Mouse (Mus musculus): ENCODE results near the gene March10. TPM values are rescaled to one million over a fixed set of nuclear protein-coding genes. Genes with fewer than 3 reads are reported as not detected.

March10 gene
- total RNA-seq, 2 experiments from 2014 or later = 0.79 to 0.87 TPM

GRCm38 (mm10) chr11:105369526-105370386 lies 86.8 kb downstream of the March10 start:
- DNase-seq (ENCODE audit: low spot score in 2 of 2) = no peak
- Histone ChIP-seq H3K4me3 (no peak overlapping the region), H3K27ac (no peak overlapping the region)
- no peak for TF ChIP-seq CTCF (conservative IDR thresholded peaks at IDR 0.05)

- TF ChIP-seq CTCF (conservative IDR thresholded peaks at IDR 0.05) = no peak
- no peak overlapping the region for H3K4me3 ChIP-seq
- no peak overlapping the region for H3K27ac ChIP-seq
- no peak for DNase-seq (ENCODE audit: low spot score in 2 of 2)
These were observed 87.7 kb downstream of the March10 start for GRCm38 (mm10) chr11:105368833-105369232.

GRCm38 (mm10) chr11:105367163-105367562 lies 89.4 kb downstream of the March10 start:
- no peak for TF ChIP-seq CTCF (conservative IDR thresholded peaks at IDR 0.05)
- DNase-seq (ENCODE audit: low spot score in 2 of 2) = no peak
- Histone ChIP-seq H3K27ac (no peak overlapping the region), H3K4me3 (no peak overlapping the region)

GRCm38 (mm10) chr11:105366051-105366450 lies 90.5 kb downstream of the March10 start:
- TF ChIP-seq CTCF (conservative IDR thresholded peaks at IDR 0.05) = no peak

GRCm38 (mm10) chr11:105365611-105366010 lies 90.9 kb downstream of the March10 start:
- no peak for TF ChIP-seq CTCF (conservative IDR thresholded peaks at IDR 0.05)
- DNase-seq (ENCODE audit: low spot score in 2 of 2) = no peak
- no peak overlapping the region for H3K27ac ChIP-seq

More at GRCm38 (mm10) chr11:105366051-105366450, 90.5 kb downstream of the March10 start:
- no peak overlapping the region for H3K4me3 ChIP-seq
- no peak for DNase-seq (ENCODE audit: low spot score in 2 of 2)
- no peak overlapping the region for H3K27ac ChIP-seq

GRCm38 (mm10) chr11:105364386-105365065 lies 92.0 kb downstream of the March10 start:
- no peak for TF ChIP-seq CTCF (conservative IDR thresholded peaks at IDR 0.05)
- H3K27ac ChIP-seq = peak overlapping the region; percentile 77
- peak in 1 of 2 experiments; percentile 33 for DNase-seq (ENCODE audit: low spot score in 2 of 2)
- peak overlapping the region; percentile 71 for H3K4me3 ChIP-seq

More at GRCm38 (mm10) chr11:105365611-105366010, 90.9 kb downstream of the March10 start:
- H3K4me3 ChIP-seq = no peak overlapping the region

- peak; percentile 51 to 53 for DNase-seq (ENCODE audit: low spot score in 2 of 2)
- Histone ChIP-seq H3K27ac (peak overlapping the region; percentile 77), H3K4me3 (peak overlapping the region; percentile 71)
- no peak for TF ChIP-seq CTCF (conservative IDR thresholded peaks at IDR 0.05)
These were observed 92.7 kb downstream of the March10 start for GRCm38 (mm10) chr11:105363598-105364385.

- peak; percentile 99 for TF ChIP-seq CTCF (conservative IDR thresholded peaks at IDR 0.05)
- H3K4me3 ChIP-seq = peak overlapping the region; percentile 71
- H3K27ac ChIP-seq = peak overlapping the region; percentile 77
- DNase-seq (ENCODE audit: low spot score in 2 of 2) = peak; percentile 79 to 89
These were observed 93.5 kb downstream of the March10 start for GRCm38 (mm10) chr11:105362946-105363597.

- no peak for TF ChIP-seq CTCF (conservative IDR thresholded peaks at IDR 0.05)
- Histone ChIP-seq H3K4me3 (no peak overlapping the region), H3K27ac (no peak overlapping the region)
- DNase-seq (ENCODE audit: low spot score in 2 of 2) = peak; percentile 29 to 44
These were observed 94.3 kb downstream of the March10 start for GRCm38 (mm10) chr11:105362041-105362765.

GRCm38 (mm10) chr11:105356301-105356700 lies 100.2 kb downstream of the March10 start:
- no peak for DNase-seq (ENCODE audit: low spot score in 2 of 2)
- Histone ChIP-seq H3K4me3 (no peak overlapping the region), H3K27ac (no peak overlapping the region)
- TF ChIP-seq CTCF (conservative IDR thresholded peaks at IDR 0.05) = no peak

- H3K27ac ChIP-seq = no peak overlapping the region
- no peak overlapping the region for H3K4me3 ChIP-seq
- DNase-seq (ENCODE audit: low spot score in 2 of 2) = no peak
- TF ChIP-seq CTCF (conservative IDR thresholded peaks at IDR 0.05) = no peak
These were observed 102.6 kb downstream of the March10 start for GRCm38 (mm10) chr11:105353891-105354280.

All from layer of hippocampus, adult 2 months (tissue).